Mouse (Mus musculus): ENCODE data around the gene Afmid.

GRCm38 (mm10) chr11:117855975-117856374, 30.3 kb downstream of the Afmid start:
- TF ChIP-seq BHLHE40 (IDR thresholded peaks at IDR 0.05; ENCODE audit: low read depth, low read length) (no peak), UBTF (IDR thresholded peaks at IDR 0.05; ENCODE audit: low read depth, low read length) (no peak), CTCF (conservative IDR thresholded peaks at IDR 0.05 in 1 of 2, IDR thresholded peaks at IDR 0.05 in 1 of 2; ENCODE audit: low read depth in 2 of 2, low read length in 2 of 2) (no peak), EP300 (IDR thresholded peaks at IDR 0.05; ENCODE audit: low read length) (no peak), MAFK (IDR thresholded peaks at IDR 0.05; ENCODE audit: insufficient replicate concordance, low read length) (peak; percentile 93), MYC (IDR thresholded peaks at IDR 0.05; ENCODE audit: low read depth, low read length) (no peak), POLR2A (IDR thresholded peaks at IDR 0.05; ENCODE audit: low read depth, low read length) (no peak)
